Mouse (Mus musculus) olfactory bulb, adult 2 months (tissue): ENCODE results near the gene Prkn. TPM values are rescaled to one million over a fixed set of nuclear protein-coding genes. Genes with fewer than 3 reads are reported as not detected.

Experiments used
- H3K27ac ChIP-seq: fragments of 200-500 bp; 2 replicates; pipeline ENCODE4 v1.5.1; 2012; ENCODE audit warnings: low read depth, low read length; ENCODE audit not compliant: insufficient read depth
- H3K4me1 ChIP-seq: fragments of 200-500 bp; 2 replicates; pipeline ENCODE4 v1.6.1; 2012; ENCODE audit warnings: low read length; ENCODE audit not compliant: control insufficient read depth, insufficient read depth
- H3K4me3 ChIP-seq: fragments of 200-500 bp; 2 replicates; pipeline ENCODE4 v1.5.1; 2012; ENCODE audit warnings: mild to moderate bottlenecking, low read depth, low read length, moderate library complexity; ENCODE audit not compliant: insufficient read depth
- CTCF ChIP-seq: fragments of 200-500 bp; IDR thresholded peaks from 2 replicates; pipeline ENCODE4 v1.5.1; 2012; ENCODE audit warnings: low read depth, mild to moderate bottlenecking, low read length, moderate library complexity; ENCODE audit not compliant: insufficient read depth
- POLR2A ChIP-seq: fragments of 200-500 bp; IDR thresholded peaks from 2 replicates; pipeline ENCODE4 v1.6.1; 2012; ENCODE audit warnings: mild to moderate bottlenecking, low read depth, low read length, moderate library complexity; ENCODE audit not compliant: insufficient read depth
- WGBS: fragments of 180-500 bp; shearing (Covaris S2); methylation state at CpG from one replicate; pipeline ENCODE4 v1.1.7; 2018; 5-methylcytosine and 5-hydroxymethylcytosine counted together
- polyA plus RNA-seq: library from polyadenylated mRNA; stranded (reverse); fragments of >200 nt; gene quantifications from 2 replicates; pipeline ENCODE4 v1.2.4, GENCODE M21; 2012; ENCODE audit warnings: low replicate concordance; ENCODE audit not compliant: missing spikeins, insufficient read depth, insufficient read length

Gene Prkn
- polyA plus RNA-seq, 1 experiment: not detected

- Histone ChIP-seq H3K27ac (no peak overlapping the region), H3K4me1 (no peaks in the 10 kb centered on the region), H3K4me3 (no peak overlapping the region)
- WGBS: 70% methylated on average over 5 of the region's 5 CpGs
- TF ChIP-seq POLR2A (no peak), CTCF (no peak)
Observed at GRCm38 (mm10) chr17:11639786-11640185, 799.6 kb downstream of the Prkn start.

- Histone ChIP-seq H3K4me1 (no peaks in the 10 kb centered on the region), H3K27ac (no peak overlapping the region), H3K4me3 (no peak overlapping the region)
- 85% methylated on average over 1 of the region's 1 CpGs for WGBS
- no peak for TF ChIP-seq CTCF
- TF ChIP-seq POLR2A: no peak
Observed at GRCm38 (mm10) chr17:11642328-11642727, 802.1 kb downstream of the Prkn start.

GRCm38 (mm10) chr17:11644016-11644415 lies 803.8 kb downstream of the Prkn start:
- no peak overlapping the region for H3K4me3 ChIP-seq
- TF ChIP-seq POLR2A: no peak
- no peak for TF ChIP-seq CTCF
- no peaks in the 10 kb centered on the region for H3K4me1 ChIP-seq
- H3K27ac ChIP-seq: no peak overlapping the region
- 83% methylated on average over 4 of the region's 4 CpGs for WGBS

GRCm38 (mm10) chr17:11644873-11645464 lies 804.8 kb downstream of the Prkn start:
- Histone ChIP-seq H3K4me1 (no peaks in the 10 kb centered on the region), H3K4me3 (no peak overlapping the region), H3K27ac (no peak overlapping the region)
- WGBS: 84% methylated on average over 3 of the region's 3 CpGs
- TF ChIP-seq POLR2A: no peak
- no peak for TF ChIP-seq CTCF

GRCm38 (mm10) chr17:11656397-11656796 lies 816.2 kb downstream of the Prkn start:
- H3K27ac ChIP-seq: no peak overlapping the region
- no peak overlapping the region for H3K4me3 ChIP-seq
- 69% methylated on average over 5 of the region's 5 CpGs for WGBS
- H3K4me1 ChIP-seq: no peaks in the 10 kb centered on the region
- TF ChIP-seq CTCF: no peak
- no peak for TF ChIP-seq POLR2A

- H3K4me3 ChIP-seq: no peak overlapping the region
- 84% methylated on average over 3 of the region's 3 CpGs for WGBS
- TF ChIP-seq POLR2A: no peak
- TF ChIP-seq CTCF: no peak
- H3K4me1 ChIP-seq: no peaks in the 10 kb centered on the region
- no peak overlapping the region for H3K27ac ChIP-seq
Observed at GRCm38 (mm10) chr17:11656878-11657277, 816.7 kb downstream of the Prkn start.

GRCm38 (mm10) chr17:11661898-11662297 lies 821.7 kb downstream of the Prkn start:
- Histone ChIP-seq H3K4me1 (peaks cover 2% of the 10 kb centered on the region; the same call in 1 of the 2 replicates), H3K4me3 (no peak overlapping the region), H3K27ac (no peak overlapping the region)
- TF ChIP-seq CTCF: no peak
- no peak for TF ChIP-seq POLR2A
- WGBS: 72% methylated on average over 1 of the region's 1 CpGs

GRCm38 (mm10) chr17:11663437-11663836 lies 823.3 kb downstream of the Prkn start:
- no peak for TF ChIP-seq POLR2A
- no peak for TF ChIP-seq CTCF
- WGBS: 93% methylated on average over 7 of the region's 7 CpGs
- Histone ChIP-seq H3K4me3 (no peak overlapping the region), H3K27ac (no peak overlapping the region), H3K4me1 (peaks cover 2% of the 10 kb centered on the region; the same call in 1 of the 2 replicates)

- Histone ChIP-seq H3K4me1 (peaks cover 2% of the 10 kb centered on the region; the same call in 1 of the 2 replicates), H3K27ac (no peak overlapping the region), H3K4me3 (peak overlapping the region; percentile 12; the same call in 1 of the 2 replicates)
- no peak for TF ChIP-seq POLR2A
- no peak for TF ChIP-seq CTCF
- WGBS: 18% methylated on average over 20 of the region's 20 CpGs
Observed at GRCm38 (mm10) chr17:11664610-11665345, 824.6 kb downstream of the Prkn start.
